Mouse (Mus musculus): ENCODE measurements around the gene Rtn3. TPM values are rescaled to one million over a fixed set of nuclear protein-coding genes. Genes with fewer than 3 reads are reported as not detected.
"Not testable (repeated sequence)": the region's sequence is repeated elsewhere in the genome, so short reads cannot be mapped to it uniquely, and the experiment has no call there.

Rtn3 gene
- total RNA-seq (2021), result 10 to 100 TPM; 70.9 to 79.7 TPM
- long read RNA-seq, experiment 1, transcript Rtn3-203 (7 exons, 2,762 nt), result major isoform, 40 of 56 reads
- long read RNA-seq, experiment 1, transcript Rtn3-201 (8 exons, 2,898 nt), result minor isoform, 6 of 56 reads
- long read RNA-seq, experiment 1, partial matches to known transcripts, result 0 of 56 reads
- long read RNA-seq, experiment 1, other reads (novel, unspliced or antisense), result 10 of 56 reads
- long read RNA-seq, experiment 2, transcript Rtn3-201 (8 exons, 2,898 nt), result minor isoform, 6 of 38 reads
- long read RNA-seq, experiment 2, transcript Rtn3-203 (7 exons, 2,762 nt), result major isoform, 27 of 38 reads
- long read RNA-seq, experiment 2, partial matches to known transcripts, result 0 of 38 reads
- long read RNA-seq, experiment 2, other reads (novel, unspliced or antisense), result 5 of 38 reads

GRCm38 (mm10) chr19:7482599-7483511 is at the start of gene Rtn3:
Gene Rtn3, minus strand, starts transcription at chr19:7483281.
- peak; percentile 96 to 99 for DNase-seq

- DNase-seq, result no peak
Measured at GRCm38 (mm10) chr19:7531906-7532305, 48.8 kb upstream of the Rtn3 start.

GRCm38 (mm10) chr19:7528639-7529428 is 45.8 kb upstream of the Rtn3 start:
- peak; percentile 46 to 84 for DNase-seq

GRCm38 (mm10) chr19:7524879-7525278 is 41.8 kb upstream of the Rtn3 start:
- no peak for DNase-seq

- DNase-seq, result no peak
Measured at GRCm38 (mm10) chr19:7523781-7524180, 40.7 kb upstream of the Rtn3 start.

- peak in 1 of 2 experiments; percentile 31 for DNase-seq
Measured at GRCm38 (mm10) chr19:7523292-7523691, 40.2 kb upstream of the Rtn3 start.

GRCm38 (mm10) chr19:7522856-7523255 is 39.8 kb upstream of the Rtn3 start:
- DNase-seq, result no peak

GRCm38 (mm10) chr19:7521619-7522018 is 38.5 kb upstream of the Rtn3 start:
- no peak for DNase-seq

GRCm38 (mm10) chr19:7516437-7516836 is 33.4 kb upstream of the Rtn3 start:
- no peak for DNase-seq

- DNase-seq, result no peak
Measured at GRCm38 (mm10) chr19:7508026-7508425, 24.9 kb upstream of the Rtn3 start.

GRCm38 (mm10) chr19:7506321-7506720 is 23.2 kb upstream of the Rtn3 start:
- no peak for DNase-seq

- no peak for DNase-seq
Measured at GRCm38 (mm10) chr19:7502432-7502831, 19.4 kb upstream of the Rtn3 start.

- no peak for DNase-seq
Measured at GRCm38 (mm10) chr19:7500701-7501100, 17.6 kb upstream of the Rtn3 start.

GRCm38 (mm10) chr19:7498816-7499215 is 15.7 kb upstream of the Rtn3 start:
- no peak for DNase-seq

GRCm38 (mm10) chr19:7496070-7496469 is 13.0 kb upstream of the Rtn3 start:
- not testable (repeated sequence) for DNase-seq

- peak in 1 of 2 experiments; percentile 38 for DNase-seq
Measured at GRCm38 (mm10) chr19:7495221-7496038, 12.3 kb upstream of the Rtn3 start.

- peak; percentile 94 to 97 for DNase-seq
Measured at GRCm38 (mm10) chr19:7494187-7495015, 11.3 kb upstream of the Rtn3 start.

GRCm38 (mm10) chr19:7493352-7494186 is 10.5 kb upstream of the Rtn3 start, which contains the start of gene Atl3:
Gene Atl3, plus strand, starts transcription at chr19:7494040.
- DNase-seq, result no peak

GRCm38 (mm10) chr19:7492682-7493081 is 9.6 kb upstream of the Rtn3 start:
- no peak for DNase-seq

Data from heart, adult 18-20 months (tissue).